Mouse (Mus musculus): Measurements from ENCODE around the gene Gm28557. TPM values are rescaled to one million over a fixed set of nuclear protein-coding genes. Genes with fewer than 3 reads are reported as not detected.

Gm28557 gene
- polyA plus RNA-seq, 1 experiment from 2014 or later, result 1.3 TPM

DNA sequence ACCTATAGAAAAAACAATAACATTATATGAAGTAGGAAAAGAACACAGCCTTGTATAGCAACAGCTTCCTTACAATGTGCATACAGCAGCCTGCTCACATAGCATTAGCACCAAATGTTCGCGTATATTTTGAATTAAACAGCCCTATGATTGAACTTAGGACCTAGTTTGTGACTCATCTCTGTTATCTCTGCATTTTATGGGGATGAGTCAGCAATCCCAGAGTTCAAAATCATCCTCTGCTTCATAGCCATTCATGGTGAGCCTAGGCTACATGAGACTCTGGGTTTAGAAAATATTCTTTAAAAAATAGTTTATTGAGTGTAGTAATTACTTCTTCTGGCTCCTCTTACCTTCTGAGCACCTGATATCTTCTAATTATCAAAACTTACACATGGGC lies 4.9 kb upstream of the Gm28557 start:
- DNase-seq (ENCODE audit: low spot score) (no peak), ATAC-seq (ENCODE audit: low FRiP score, low TSS enrichment) (no peak)
- no peaks in the 10 kb centered on the region for H3K36me3 ChIP-seq (ENCODE audit: control insufficient read depth, insufficient read depth, low read length)
- no peaks in the 10 kb centered on the region for H3K4me1 ChIP-seq (replicated peaks; ENCODE audit: control insufficient read depth, insufficient read depth)
- H3K4me2 ChIP-seq (replicated peaks; ENCODE audit: low read depth), result no peak overlapping the region
- no peaks in the 10 kb centered on the region for H3K27me3 ChIP-seq (ENCODE audit: control insufficient read depth, insufficient read depth, low read length)
- TF ChIP-seq EP300 (optimal IDR thresholded peaks at IDR 0.05) (no peak), CTCF (IDR thresholded peaks at IDR 0.05; ENCODE audit: low read depth) (no peak)
- no peak overlapping the region for H3K27ac ChIP-seq (replicated peaks)
- H3K9ac ChIP-seq (ENCODE audit: low read length), result no peak overlapping the region
- H3K4me3 ChIP-seq (ENCODE audit: low read depth, low read length), result no peak overlapping the region
- 88% methylated on average over 2 of the region's 2 CpGs for WGBS
- no peaks in the 10 kb centered on the region for H3K9me3 ChIP-seq (ENCODE audit: control insufficient read depth, low read length)

DNA sequence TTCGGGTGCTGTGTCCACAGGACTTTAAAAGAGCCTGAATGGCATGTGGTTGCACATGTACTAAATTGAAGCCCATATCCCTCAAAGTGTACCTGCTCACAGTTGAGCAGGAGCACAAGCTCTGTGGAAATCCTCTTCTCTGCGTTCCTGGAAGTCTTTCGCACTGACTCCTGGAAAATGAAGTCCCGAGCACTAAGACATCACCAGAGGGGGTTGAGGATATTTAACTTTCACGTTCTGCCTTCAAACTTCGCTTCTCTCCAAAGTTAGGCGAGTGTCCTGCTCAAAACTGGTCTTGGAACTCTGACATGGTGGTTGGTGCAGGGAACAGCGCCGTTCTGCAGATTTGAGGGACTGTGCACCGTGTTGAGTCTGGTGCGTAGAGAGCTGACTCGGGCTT lies 3.7 kb upstream of the Gm28557 start:
- no peak overlapping the region for H3K4me2 ChIP-seq (replicated peaks; ENCODE audit: low read depth)
- H3K4me1 ChIP-seq (replicated peaks; ENCODE audit: control insufficient read depth, insufficient read depth), result 0 out of 2 replicates have a peak, but pooled peaks cover 2% of the 10 kb centered on the region
- no peak overlapping the region for H3K27ac ChIP-seq (replicated peaks)
- no peaks in the 10 kb centered on the region for H3K27me3 ChIP-seq (ENCODE audit: control insufficient read depth, insufficient read depth, low read length)
- WGBS, result 82% methylated on average over 12 of the region's 12 CpGs
- TF ChIP-seq CTCF (IDR thresholded peaks at IDR 0.05; ENCODE audit: low read depth) (no peak), EP300 (optimal IDR thresholded peaks at IDR 0.05) (no peak)
- ATAC-seq (ENCODE audit: low FRiP score, low TSS enrichment) (no peak), DNase-seq (ENCODE audit: low spot score) (no peak)
- no peaks in the 10 kb centered on the region for H3K9me3 ChIP-seq (ENCODE audit: control insufficient read depth, low read length)
- no peak overlapping the region for H3K4me3 ChIP-seq (ENCODE audit: low read depth, low read length)
- no peaks in the 10 kb centered on the region for H3K36me3 ChIP-seq (ENCODE audit: control insufficient read depth, insufficient read depth, low read length)
- H3K9ac ChIP-seq (ENCODE audit: low read length), result no peak overlapping the region

DNA sequence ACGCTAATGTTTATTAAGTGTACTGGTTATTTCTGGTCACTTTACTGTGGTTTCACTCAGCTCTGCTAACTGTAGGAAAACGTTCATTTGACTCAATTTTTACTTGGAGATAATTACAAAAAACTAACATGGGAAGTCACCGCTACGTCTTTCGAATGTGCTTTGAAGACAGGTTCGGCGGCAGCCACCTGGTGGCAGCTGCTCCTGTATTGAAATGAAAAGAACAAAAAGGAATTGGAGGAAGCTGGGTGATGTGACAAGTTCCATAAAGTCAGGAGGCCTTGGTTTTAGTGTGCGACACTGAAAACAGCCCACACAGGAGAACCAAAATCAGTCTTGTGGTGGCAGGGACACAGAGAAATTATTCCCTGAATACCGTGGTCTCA lies 410 bp upstream of the Gm28557 start:
- no peaks in the 10 kb centered on the region for H3K9me3 ChIP-seq (ENCODE audit: control insufficient read depth, low read length)
- no peaks in the 10 kb centered on the region for H3K27me3 ChIP-seq (ENCODE audit: control insufficient read depth, insufficient read depth, low read length)
- TF ChIP-seq EP300 (optimal IDR thresholded peaks at IDR 0.05), result no peak
- peak; percentile 44 for TF ChIP-seq CTCF (IDR thresholded peaks at IDR 0.05; ENCODE audit: low read depth)
- H3K4me2 ChIP-seq (replicated peaks; ENCODE audit: low read depth), result peak overlapping the region; percentile 43
- no peaks in the 10 kb centered on the region for H3K36me3 ChIP-seq (ENCODE audit: control insufficient read depth, insufficient read depth, low read length)
- H3K4me3 ChIP-seq (ENCODE audit: low read depth, low read length), result peak overlapping the region; percentile 71
- peak overlapping the region; percentile 1; the same call in 1 of the 2 replicates for H3K9ac ChIP-seq (ENCODE audit: low read length)
- peak overlapping the region; percentile 36; the same call in 1 of the 2 replicates for H3K27ac ChIP-seq (replicated peaks)
- ATAC-seq (ENCODE audit: low FRiP score, low TSS enrichment) (peak; percentile 75), DNase-seq (ENCODE audit: low spot score) (peak; percentile 65)
- 3% methylated on average over 9 of the region's 9 CpGs for WGBS
- 0 out of 2 replicates have a peak, but pooled peaks cover 2% of the 10 kb centered on the region for H3K4me1 ChIP-seq (replicated peaks; ENCODE audit: control insufficient read depth, insufficient read depth)

DNA sequence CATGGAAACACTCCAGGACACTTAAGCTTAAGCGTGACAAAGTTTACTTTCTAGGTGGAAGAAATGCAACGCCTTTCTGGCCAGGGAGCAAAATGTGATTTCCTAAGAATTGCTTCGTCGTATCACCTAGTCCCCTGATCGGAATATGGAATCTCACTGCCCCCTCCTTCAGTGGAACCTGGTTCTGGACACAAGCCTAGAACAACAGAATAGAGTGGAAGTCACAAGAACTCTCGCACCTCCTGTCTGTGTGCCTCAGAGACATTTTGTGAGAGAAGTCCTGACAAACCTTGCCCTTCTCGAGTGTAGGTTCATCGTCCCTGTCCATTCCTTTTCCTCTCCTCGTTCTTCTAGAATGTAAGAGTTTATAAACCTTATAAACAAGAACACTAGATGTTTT lies 723 bp downstream of the Gm28557 start:
- ATAC-seq (ENCODE audit: low FRiP score, low TSS enrichment) (no peak), DNase-seq (ENCODE audit: low spot score) (no peak)
- H3K9me3 ChIP-seq (ENCODE audit: control insufficient read depth, low read length), result no peaks in the 10 kb centered on the region
- H3K4me1 ChIP-seq (replicated peaks; ENCODE audit: control insufficient read depth, insufficient read depth), result 0 out of 2 replicates have a peak, but pooled peaks cover 2% of the 10 kb centered on the region
- H3K9ac ChIP-seq (ENCODE audit: low read length), result peak overlapping the region; percentile 75
- no peaks in the 10 kb centered on the region for H3K27me3 ChIP-seq (ENCODE audit: control insufficient read depth, insufficient read depth, low read length)
- peak overlapping the region; percentile 72 for H3K4me2 ChIP-seq (replicated peaks; ENCODE audit: low read depth)
- H3K4me3 ChIP-seq (ENCODE audit: low read depth, low read length), result peak overlapping the region; percentile 71
- WGBS, result 34% methylated on average over 9 of the region's 9 CpGs
- H3K36me3 ChIP-seq (ENCODE audit: control insufficient read depth, insufficient read depth, low read length), result no peaks in the 10 kb centered on the region
- TF ChIP-seq CTCF (IDR thresholded peaks at IDR 0.05; ENCODE audit: low read depth) (no peak), EP300 (optimal IDR thresholded peaks at IDR 0.05) (no peak)
- H3K27ac ChIP-seq (replicated peaks), result peak overlapping the region; percentile 94

DNA sequence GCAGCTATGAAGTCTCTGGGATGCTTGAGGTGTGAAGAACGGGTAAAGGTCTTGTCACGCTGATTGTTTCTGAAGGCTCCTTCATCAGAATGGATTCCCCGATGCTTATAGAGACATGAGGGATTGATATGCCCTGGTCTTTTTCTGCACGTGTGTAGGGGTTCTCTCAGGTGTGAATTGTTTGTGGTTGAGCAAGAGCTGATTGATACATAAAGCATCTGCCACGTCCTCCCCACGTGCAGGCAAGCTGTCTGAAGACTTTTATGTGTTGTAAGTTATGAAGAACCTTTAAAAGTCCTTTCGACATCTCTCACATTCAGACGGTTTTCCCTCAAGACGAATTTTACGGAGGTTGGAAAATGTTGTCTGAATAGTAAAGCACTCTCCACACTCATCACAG lies 10.5 kb downstream of the Gm28557 start, which contains the start of gene Zfp708:
Gene Zfp708 (minus strand): TSS at position 101 of the 400 bp plus-strand sequence.
- Histone ChIP-seq H3K27ac (replicated peaks) (no peak within 1 kb of the TSS), H3K9ac (ENCODE audit: low read length) (no peak within 1 kb of the TSS), H3K4me1 (replicated peaks; ENCODE audit: control insufficient read depth, insufficient read depth) (no peaks in the 10 kb centered on the region), H3K4me2 (replicated peaks; ENCODE audit: low read depth) (no peak within 1 kb of the TSS), H3K4me3 (ENCODE audit: low read depth, low read length) (no peak within 1 kb of the TSS), H3K9me3 (ENCODE audit: control insufficient read depth, low read length) (no peaks in the 10 kb centered on the region), H3K36me3 (ENCODE audit: control insufficient read depth, insufficient read depth, low read length) (0 out of 2 replicates have a peak, but pooled peaks cover 2% of the 10 kb centered on the region), H3K27me3 (ENCODE audit: control insufficient read depth, insufficient read depth, low read length) (no peaks in the 10 kb centered on the region)
- 91% methylated on average over 10 of the region's 10 CpGs for WGBS
- TF ChIP-seq EP300 (optimal IDR thresholded peaks at IDR 0.05) (no peak), CTCF (IDR thresholded peaks at IDR 0.05; ENCODE audit: low read depth) (no peak)
- DNase-seq (ENCODE audit: low spot score), result no peak
- no peak for ATAC-seq (ENCODE audit: low FRiP score, low TSS enrichment)

DNA sequence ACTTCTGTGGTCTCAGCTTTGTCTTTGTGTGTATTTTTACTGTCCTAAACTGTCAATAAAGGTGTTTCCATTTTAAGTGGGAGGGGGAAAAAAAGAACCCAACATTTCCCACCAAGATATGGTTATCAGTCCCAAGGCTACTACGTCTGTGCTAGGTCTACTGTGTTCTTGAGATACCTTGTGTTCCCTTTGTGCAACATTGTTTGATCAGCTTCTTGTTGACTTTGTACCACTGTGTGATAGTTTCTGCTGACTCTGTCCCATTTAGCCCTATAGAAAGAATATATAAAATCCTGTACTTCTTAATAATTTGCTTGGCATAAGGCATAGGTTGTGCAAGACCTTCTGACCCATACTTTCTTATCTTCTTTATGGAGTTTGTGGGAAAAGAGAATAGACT lies 18.2 kb downstream of the Gm28557 start:
- no peak for TF ChIP-seq CTCF (IDR thresholded peaks at IDR 0.05; ENCODE audit: low read depth)
- no peak for TF ChIP-seq EP300 (optimal IDR thresholded peaks at IDR 0.05)
- Histone ChIP-seq H3K27ac (replicated peaks) (no peak overlapping the region), H3K4me3 (ENCODE audit: low read depth, low read length) (no peak overlapping the region), H3K27me3 (ENCODE audit: control insufficient read depth, insufficient read depth, low read length) (no peaks in the 10 kb centered on the region), H3K9me3 (ENCODE audit: control insufficient read depth, low read length) (no peaks in the 10 kb centered on the region), H3K36me3 (ENCODE audit: control insufficient read depth, insufficient read depth, low read length) (no peaks in the 10 kb centered on the region), H3K4me1 (replicated peaks; ENCODE audit: control insufficient read depth, insufficient read depth) (no peaks in the 10 kb centered on the region), H3K4me2 (replicated peaks; ENCODE audit: low read depth) (no peak overlapping the region), H3K9ac (ENCODE audit: low read length) (no peak overlapping the region)
- peak; percentile 86; the same call in 1 of the 2 replicates for ATAC-seq (ENCODE audit: low FRiP score, low TSS enrichment)
- WGBS, result 52% methylated on average over 1 of the region's 1 CpGs
- DNase-seq (ENCODE audit: low spot score), result no peak
